Mouse (Mus musculus): ENCODE data around the gene Gm5741. TPM values are rescaled to one million over a fixed set of nuclear protein-coding genes. Genes with fewer than 3 reads are reported as not detected.
"Not testable (repeated sequence)": the region's sequence is repeated elsewhere in the genome, so short reads cannot be mapped to it uniquely, and the experiment has no call there.

The Gm5741 gene
- not detected in 2 replicates for total RNA-seq (2017)

- no peak for ATAC-seq (replicated peaks; ENCODE audit: low read depth, poor library complexity, severe bottlenecking)
Observed at GRCm38 (mm10) chr8:85067982-85068381, at the start of gene Gm5741. TSS of gene Gm5741 (minus strand) at chr8:85067982.

GRCm38 (mm10) chr8:85116984-85117383 lies 49.2 kb upstream of the Gm5741 start:
- ATAC-seq (replicated peaks; ENCODE audit: low read depth, poor library complexity, severe bottlenecking) = no peak

- ATAC-seq (replicated peaks; ENCODE audit: low read depth, poor library complexity, severe bottlenecking) = no peak
Observed at GRCm38 (mm10) chr8:85115501-85115900, 47.7 kb upstream of the Gm5741 start.

GRCm38 (mm10) chr8:85113241-85113640 lies 45.5 kb upstream of the Gm5741 start:
- ATAC-seq (replicated peaks; ENCODE audit: low read depth, poor library complexity, severe bottlenecking) = no peak

GRCm38 (mm10) chr8:85100076-85100665 lies 32.4 kb upstream of the Gm5741 start:
- ATAC-seq (replicated peaks; ENCODE audit: low read depth, poor library complexity, severe bottlenecking) = no peak

GRCm38 (mm10) chr8:85096850-85097249 lies 29.1 kb upstream of the Gm5741 start:
- ATAC-seq (replicated peaks; ENCODE audit: low read depth, poor library complexity, severe bottlenecking) = no peak

GRCm38 (mm10) chr8:85096196-85096595 lies 28.4 kb upstream of the Gm5741 start:
- no peak for ATAC-seq (replicated peaks; ENCODE audit: low read depth, poor library complexity, severe bottlenecking)

GRCm38 (mm10) chr8:85095566-85095965 lies 27.8 kb upstream of the Gm5741 start:
- no peak for ATAC-seq (replicated peaks; ENCODE audit: low read depth, poor library complexity, severe bottlenecking)

- no peak for ATAC-seq (replicated peaks; ENCODE audit: low read depth, poor library complexity, severe bottlenecking)
Observed at GRCm38 (mm10) chr8:85095051-85095450, 27.3 kb upstream of the Gm5741 start.

GRCm38 (mm10) chr8:85091526-85092090 lies 23.8 kb upstream of the Gm5741 start:
- ATAC-seq (replicated peaks; ENCODE audit: low read depth, poor library complexity, severe bottlenecking) = no peak

- no peak for ATAC-seq (replicated peaks; ENCODE audit: low read depth, poor library complexity, severe bottlenecking)
Observed at GRCm38 (mm10) chr8:85090856-85091255, 23.1 kb upstream of the Gm5741 start.

GRCm38 (mm10) chr8:85088771-85089170 lies 21.0 kb upstream of the Gm5741 start:
- no peak for ATAC-seq (replicated peaks; ENCODE audit: low read depth, poor library complexity, severe bottlenecking)

GRCm38 (mm10) chr8:85086238-85086637 lies 18.5 kb upstream of the Gm5741 start:
- no peak for ATAC-seq (replicated peaks; ENCODE audit: low read depth, poor library complexity, severe bottlenecking)

- 0 out of 2 replicates have a peak, but pooled peaks have one; percentile 4 for ATAC-seq (replicated peaks; ENCODE audit: low read depth, poor library complexity, severe bottlenecking)
Observed at GRCm38 (mm10) chr8:85084633-85085032, 16.9 kb upstream of the Gm5741 start.

GRCm38 (mm10) chr8:85083108-85083813 lies 15.5 kb upstream of the Gm5741 start, which contains the start of gene Man2b1:
TSS of gene Man2b1 (plus strand) at chr8:85083270.
- peak; percentile 64 for ATAC-seq (replicated peaks; ENCODE audit: low read depth, poor library complexity, severe bottlenecking)

GRCm38 (mm10) chr8:85082169-85082568 lies 14.4 kb upstream of the Gm5741 start:
- ATAC-seq (replicated peaks; ENCODE audit: low read depth, poor library complexity, severe bottlenecking) = not testable (repeated sequence)

- peak; percentile 66 for ATAC-seq (replicated peaks; ENCODE audit: low read depth, poor library complexity, severe bottlenecking)
Observed at GRCm38 (mm10) chr8:85081216-85081555, 13.4 kb upstream of the Gm5741 start, which contains the start of gene Wdr83. TSS of gene Wdr83 (minus strand) at chr8:85081306.

- peak; percentile 27; the same call in 1 of the 2 replicates for ATAC-seq (replicated peaks; ENCODE audit: low read depth, poor library complexity, severe bottlenecking)
Observed at GRCm38 (mm10) chr8:85080532-85081215, 12.9 kb upstream of the Gm5741 start, which contains the start of gene Wdr83os. TSS of gene Wdr83os (plus strand) at chr8:85080740.

- ATAC-seq (replicated peaks; ENCODE audit: low read depth, poor library complexity, severe bottlenecking) = no peak
Observed at GRCm38 (mm10) chr8:85080214-85080531, 12.4 kb upstream of the Gm5741 start.

- peak; percentile 49 for ATAC-seq (replicated peaks; ENCODE audit: low read depth, poor library complexity, severe bottlenecking)
Observed at GRCm38 (mm10) chr8:85076993-85077392, 9.2 kb upstream of the Gm5741 start.

GRCm38 (mm10) chr8:85076001-85076400 lies 8.2 kb upstream of the Gm5741 start:
- ATAC-seq (replicated peaks; ENCODE audit: low read depth, poor library complexity, severe bottlenecking) = no peak
